Mouse (Mus musculus) heart, adult 8-10 months (tissue): Measurements from ENCODE around the gene A830018L16Rik. TPM values are rescaled to one million over a fixed set of nuclear protein-coding genes. Genes with fewer than 3 reads are reported as not detected.
"Not testable (repeated sequence)": the region's sequence is repeated elsewhere in the genome, so short reads cannot be mapped to it uniquely, and the experiment has no call there.

Source experiments
- DNase-seq: peaks from one replicate; pipeline ENCODE4 v3.0.0; 2022; ENCODE audit warnings: low spot score
- total RNA-seq, 4 experiments: library from RNA; stranded (reverse); gene quantifications; 2 replicates each; pipeline ENCODE4 v1.2.4; 2022

The A830018L16Rik gene
- total RNA-seq, 4 experiments from 2014 or later, result 0.09 to 0.41 (median 0.16) TPM

GRCm38 (mm10) chr1:12000557-12000956 is 586.7 kb downstream of the A830018L16Rik start:
- no peak for DNase-seq

DNA sequence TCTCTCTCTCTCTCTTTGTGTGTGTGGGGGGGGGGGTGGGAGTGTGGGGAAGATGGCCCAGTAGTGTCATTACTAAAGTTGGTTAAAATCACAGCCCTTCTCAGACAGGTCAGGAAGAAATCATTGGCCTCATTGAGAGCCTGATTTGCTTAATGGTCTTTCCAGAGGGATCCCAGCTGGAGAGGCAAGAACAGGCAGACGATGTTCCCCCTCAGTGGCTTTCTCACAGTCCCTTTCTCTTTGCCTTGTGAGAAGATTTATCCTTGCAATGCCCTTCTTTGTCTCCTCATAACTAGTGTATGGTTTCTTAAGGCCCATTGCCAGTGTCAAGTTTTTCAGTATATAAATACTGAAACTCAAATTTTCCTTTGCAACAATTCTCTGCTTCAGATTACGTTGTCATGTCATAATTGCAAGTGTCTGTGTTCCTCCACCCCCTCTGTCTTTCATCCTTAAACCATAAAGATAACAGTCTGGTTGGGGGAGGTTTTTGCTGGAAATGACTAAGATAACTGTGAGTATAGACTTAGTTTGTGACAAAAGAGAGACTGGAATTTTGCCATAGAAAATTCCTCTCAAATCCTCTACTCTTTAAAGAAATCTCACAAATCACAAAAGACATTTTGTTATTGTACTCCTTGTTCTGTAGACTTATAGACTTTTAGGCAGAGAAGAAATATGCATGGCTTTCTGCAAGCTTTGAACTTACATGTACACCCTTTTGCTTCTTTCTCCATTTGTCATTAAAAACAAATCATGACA is 595.1 kb downstream of the A830018L16Rik start:
- DNase-seq, result no peak

- no peak for DNase-seq
Measured at GRCm38 (mm10) chr1:12009551-12009846, 595.6 kb downstream of the A830018L16Rik start.

- DNase-seq, result no peak
Measured at GRCm38 (mm10) chr1:12010607-12011006, 596.7 kb downstream of the A830018L16Rik start.

- DNase-seq, result not testable (repeated sequence)
Measured at GRCm38 (mm10) chr1:12020646-12021045, 606.7 kb downstream of the A830018L16Rik start.
